Mouse (Mus musculus): Measurements from ENCODE around the gene Sult6b1.

DNA sequence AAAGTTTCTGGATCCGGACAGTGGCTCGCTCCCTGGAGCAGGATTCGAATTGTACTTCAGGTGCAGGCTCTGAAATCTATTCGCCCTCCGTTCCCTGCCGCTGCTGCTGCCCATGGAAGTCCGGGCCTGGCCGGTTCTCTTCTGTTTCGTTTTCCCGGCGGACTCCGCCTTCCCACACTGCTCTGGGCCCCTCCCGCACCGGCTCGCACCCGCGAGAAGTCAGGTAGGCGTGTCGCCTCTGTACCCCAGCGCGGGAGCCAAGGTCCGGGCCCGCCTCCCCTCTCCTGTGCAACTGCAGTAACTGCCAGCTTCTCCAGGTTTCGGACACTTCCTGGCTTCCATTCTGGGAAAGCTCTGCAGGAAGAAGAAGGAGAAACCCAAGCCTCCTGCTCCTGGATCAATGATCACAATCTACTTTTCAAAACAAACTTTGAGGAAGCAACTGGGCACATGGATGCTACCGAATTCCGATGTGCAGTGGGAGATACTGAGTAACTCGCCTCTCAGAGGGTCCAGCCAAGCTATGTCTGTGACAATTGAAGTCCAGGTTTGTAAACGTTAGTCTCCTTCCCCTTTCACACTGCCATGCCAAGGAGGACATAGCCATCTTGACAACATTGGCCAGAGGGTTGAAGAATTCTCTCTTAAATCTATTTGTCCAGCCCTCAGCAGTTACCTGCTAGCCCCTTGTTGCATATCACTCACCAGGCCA lies 24.2 kb downstream of the Sult6b1 start, which contains the start of gene Eif2ak2:
- TF ChIP-seq CTCF (IDR thresholded peaks at IDR 0.05; ENCODE audit: low read depth) (no peak), EP300 (IDR thresholded peaks at IDR 0.05; ENCODE audit: low read depth) (0 out of 2 replicates have a peak, but pooled peaks have one; percentile 40)

Measured in heart, postnatal 0 days (tissue).